Mouse (Mus musculus) embryo, embryonic 10 days (tissue): ENCODE data around the gene Kcne1l.
A peak's percentile ranks its signal among the peaks of the same experiment; 100 is the strongest.

Experiments
- DNase-seq: peaks from one replicate; pipeline ENCODE4 v3.0.0-alpha.2; 2015; ENCODE audit warnings: low spot score

The Kcne1l gene

GRCm38 (mm10) chrX:142305869-142306581, at the start of gene Kcne1l:
Gene Kcne1l, minus strand, starts transcription at chrX:142306294.
- DNase-seq, result peak; percentile 24

- no peak for DNase-seq
Observed at GRCm38 (mm10) chrX:142336207-142336606, 30.1 kb upstream of the Kcne1l start.

GRCm38 (mm10) chrX:142335502-142335901, 29.4 kb upstream of the Kcne1l start:
- DNase-seq, result no peak

- DNase-seq, result no peak
Observed at GRCm38 (mm10) chrX:142325760-142326159, 19.7 kb upstream of the Kcne1l start.

GRCm38 (mm10) chrX:142316106-142316505, 10.0 kb upstream of the Kcne1l start:
- no peak for DNase-seq

- DNase-seq, result no peak
Observed at GRCm38 (mm10) chrX:142315270-142315669, 9.2 kb upstream of the Kcne1l start.

GRCm38 (mm10) chrX:142314307-142315024, 8.4 kb upstream of the Kcne1l start:
- DNase-seq, result peak; percentile 74

GRCm38 (mm10) chrX:142310431-142310830, 4.3 kb upstream of the Kcne1l start:
- no peak for DNase-seq

GRCm38 (mm10) chrX:142305010-142305868, 855 bp downstream of the Kcne1l start:
- peak; percentile 27 for DNase-seq

GRCm38 (mm10) chrX:142304592-142304991, 1.5 kb downstream of the Kcne1l start:
- no peak for DNase-seq

GRCm38 (mm10) chrX:142303456-142303855, 2.6 kb downstream of the Kcne1l start:
- DNase-seq, result no peak

- DNase-seq, result peak; percentile 15
Observed at GRCm38 (mm10) chrX:142285905-142286304, 20.2 kb downstream of the Kcne1l start.

- no peak for DNase-seq
Observed at GRCm38 (mm10) chrX:142276573-142276972, 29.5 kb downstream of the Kcne1l start.

GRCm38 (mm10) chrX:142276031-142276430, 30.1 kb downstream of the Kcne1l start:
- DNase-seq, result no peak
